Mouse (Mus musculus): Measurements from ENCODE around the gene Ogfr. TPM values are rescaled to one million over a fixed set of nuclear protein-coding genes. Genes with fewer than 3 reads are reported as not detected.

Ogfr gene
- total and polyA plus RNA-seq, 3 experiments, result 57.3 to 79.1 (median 67.0) TPM

GRCm38 (mm10) chr2:180641576-180642554 is 52.8 kb downstream of the Ogfr start:
- Histone ChIP-seq H3K36me3 (replicated peaks in 1 of 2; ENCODE audit: control insufficient read depth in 1 of 2, insufficient read depth in 1 of 2, low read length in 1 of 2) (no peaks in the 10 kb centered on the region), H3K4me3 (replicated peaks in 1 of 3; ENCODE audit: low read depth in 2 of 3, low read length in 2 of 3, poor library complexity in 1 of 3) (no peak overlapping the region), H3K4me2 (ENCODE audit: insufficient read depth, low read depth, poor library complexity, severe bottlenecking) (no peak overlapping the region), H3K27ac (ENCODE audit: insufficient read depth, low read depth) (no peak overlapping the region), H3K4me1 (ENCODE audit: control insufficient read depth in 1 of 2, insufficient read depth in 2 of 2) (no peaks in the 10 kb centered on the region), H3K27me3 (replicated peaks) (peaks cover 25% of the 10 kb centered on the region), H3K79me2 (replicated peaks; ENCODE audit: control insufficient read depth, extremely low read depth, insufficient read depth, poor library complexity, severe bottlenecking) (no peaks in the 10 kb centered on the region), H3K9me3 (replicated peaks; ENCODE audit: low read length) (peaks cover 34% of the 10 kb centered on the region), H3K9ac (ENCODE audit: insufficient read depth, low read depth) (no peak overlapping the region)
- in situ Hi-C loops (cut with MboI; ENCODE audit: low pct_ligation_motif_present, low pct_unique_long_range_greater_than_20kb, low sequenced_read_pairs), result no loop called here
- dilution Hi-C loops (cut with MboI; ENCODE audit: extremely low pct_ligation_motif_present, extremely low pct_unique_long_range_greater_than_20kb, low sequenced_read_pairs), result no loop called here
- no peak for DNase-seq (ENCODE audit: extremely low read depth)
- TF ChIP-seq E2F4 (IDR thresholded peaks at IDR 0.05; ENCODE audit: insufficient replicate concordance, low read depth, low read length) (no peak), ETS1 (conservative IDR thresholded peaks at IDR 0.05; ENCODE audit: low read depth, low read length) (no peak), MAZ (IDR thresholded peaks at IDR 0.05; ENCODE audit: low read depth, low read length) (no peak), CTCF (conservative IDR thresholded peaks at IDR 0.05 in 1 of 2, IDR thresholded peaks at IDR 0.05 in 1 of 2; ENCODE audit: low read depth in 2 of 2, low read length in 2 of 2) (no peak), KAT2A (IDR thresholded peaks at IDR 0.05; ENCODE audit: insufficient replicate concordance, low read length) (no peak), UBTF (IDR thresholded peaks at IDR 0.05; ENCODE audit: low read depth, low read length) (no peak), JUN (IDR thresholded peaks at IDR 0.05; ENCODE audit: insufficient read depth, low read depth, low read length) (no peak), GABPA (IDR thresholded peaks at IDR 0.05; ENCODE audit: insufficient replicate concordance, low read depth, low read length) (no peak), SIN3A (IDR thresholded peaks at IDR 0.05; ENCODE audit: low read length) (no peak), MAFK (IDR thresholded peaks at IDR 0.05; ENCODE audit: insufficient replicate concordance, low read length) (no peak)

GRCm38 (mm10) chr2:180642555-180643260 is 53.7 kb downstream of the Ogfr start, which contains the start of gene Tcfl5:
Gene Tcfl5 (minus strand): TSS chr2:180642708.
- H3K27me3 ChIP-seq (replicated peaks), result peaks cover 31% of the 10 kb centered on the region
- in situ Hi-C loops (cut with MboI; ENCODE audit: low pct_ligation_motif_present, low pct_unique_long_range_greater_than_20kb, low sequenced_read_pairs) (no loop called here), dilution Hi-C loops (cut with MboI; ENCODE audit: extremely low pct_ligation_motif_present, extremely low pct_unique_long_range_greater_than_20kb, low sequenced_read_pairs) (no loop called here)
- no peaks in the 10 kb centered on the region for H3K79me2 ChIP-seq (replicated peaks; ENCODE audit: control insufficient read depth, extremely low read depth, insufficient read depth, poor library complexity, severe bottlenecking)
- TF ChIP-seq KAT2A (IDR thresholded peaks at IDR 0.05; ENCODE audit: insufficient replicate concordance, low read length), result no peak
- TF ChIP-seq HCFC1 (IDR thresholded peaks at IDR 0.05; ENCODE audit: low read depth, low read length), result no peak
- TF ChIP-seq TCF12 (IDR thresholded peaks at IDR 0.05; ENCODE audit: low read depth, low read length), result no peak
- H3K36me3 ChIP-seq (replicated peaks in 1 of 2; ENCODE audit: control insufficient read depth in 1 of 2, insufficient read depth in 1 of 2, low read length in 1 of 2), result no peaks in the 10 kb centered on the region
- peaks cover 34% of the 10 kb centered on the region for H3K9me3 ChIP-seq (replicated peaks; ENCODE audit: low read length)
- H3K9ac ChIP-seq (ENCODE audit: insufficient read depth, low read depth), result no peak within 1 kb of the TSS
- DNase-seq (ENCODE audit: extremely low read depth), result no peak
- no peaks in the 10 kb centered on the region for H3K4me1 ChIP-seq (ENCODE audit: control insufficient read depth in 1 of 2, insufficient read depth in 2 of 2)
- no peak within 1 kb of the TSS for H3K27ac ChIP-seq (ENCODE audit: insufficient read depth, low read depth)
- H3K4me3 ChIP-seq (replicated peaks in 1 of 3; ENCODE audit: low read depth in 2 of 3, low read length in 2 of 3, poor library complexity in 1 of 3), result peak within 1 kb of the TSS in 1 of 3 experiments; percentile 17
- no peak within 1 kb of the TSS for H3K4me2 ChIP-seq (ENCODE audit: insufficient read depth, low read depth, poor library complexity, severe bottlenecking)

Measured in CH12.LX (cell line).